Mouse (Mus musculus) megakaryocyte, embryonic 14.5 days (primary cell): ENCODE data around the gene Slc25a34.

ENCODE experiments used
- FLI1 ChIP-seq: IDR thresholded peaks from 2 replicates; pipeline ENCODE4 v1.6.1; 2012; ENCODE audit warnings: low read length, inconsistent platforms, mixed read lengths
- GATA1 ChIP-seq: IDR thresholded peaks from 3 replicates; pipeline ENCODE4 v1.6.1; 2012; ENCODE audit warnings: mixed read lengths, low read length, inconsistent platforms, borderline replicate concordance

DNA sequence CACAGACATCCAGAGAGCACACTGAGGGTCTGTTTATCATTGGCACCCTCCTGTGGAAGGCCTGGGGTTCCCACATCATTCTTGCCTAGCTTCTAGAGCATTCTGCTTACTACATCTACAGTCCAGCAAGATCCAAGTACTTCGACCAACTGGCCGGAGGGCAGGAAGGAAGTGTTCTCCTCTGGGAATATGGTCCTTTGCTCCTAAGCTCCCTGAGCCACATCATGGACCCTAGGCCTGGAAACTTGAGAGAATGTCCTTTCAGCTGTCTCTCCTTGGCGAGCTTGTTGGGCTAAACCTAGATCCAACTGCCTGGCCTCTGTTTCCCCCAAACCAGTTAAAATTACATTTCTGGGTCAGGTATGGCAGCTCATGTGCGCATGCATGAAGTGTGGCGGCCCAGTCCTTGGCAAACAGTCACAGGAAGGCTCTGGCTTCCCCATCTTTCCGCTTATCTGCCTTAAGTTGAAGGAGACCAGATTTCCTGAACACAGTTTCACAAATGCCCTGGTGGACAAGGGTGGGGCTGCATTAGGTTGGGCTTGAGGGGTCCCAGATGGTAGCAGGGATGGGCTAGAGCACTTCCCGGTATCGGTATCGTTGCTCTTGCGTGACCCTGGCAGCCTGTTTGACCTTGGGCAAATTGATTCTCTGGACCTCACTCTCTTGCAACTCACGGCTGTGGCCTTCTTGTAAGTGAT lies 20.9 kb downstream of the Slc25a34 start:
- no peak for TF ChIP-seq GATA1
- no peak for TF ChIP-seq FLI1
